Mouse (Mus musculus) neural tube, embryonic 13.5 days (tissue): ENCODE measurements around the gene Sowahc. TPM values are rescaled to one million over a fixed set of nuclear protein-coding genes. Genes with fewer than 3 reads are reported as not detected.

ENCODE experiments used
- ATAC-seq: fragments of 200-750 bp; cut with Nextera tagmentation; 2 replicates; pipeline ENCODE4 v1.8.0; 2017; ENCODE audit warnings: low read depth, mild to moderate bottlenecking, moderate TSS enrichment, moderate library complexity
- H3K27ac ChIP-seq: fragments of 300-500 bp; sonication (generic); replicated peaks from 2 replicates; pipeline ENCODE4 v1.5.1; 2015; ENCODE audit warnings: moderate library complexity, mild to moderate bottlenecking, inconsistent platforms
- H3K27me3 ChIP-seq: fragments of 300-500 bp; sonication (generic); 2 replicates; pipeline ENCODE4 v1.6.1; 2015; ENCODE audit warnings: mild to moderate bottlenecking, inconsistent platforms
- H3K36me3 ChIP-seq: fragments of 300-500 bp; sonication (generic); 2 replicates; pipeline ENCODE4 v1.6.1; 2015; ENCODE audit warnings: mild to moderate bottlenecking, inconsistent platforms
- H3K4me1 ChIP-seq: fragments of 300-500 bp; sonication (generic); replicated peaks from 2 replicates; pipeline ENCODE4 v1.6.1; 2015; ENCODE audit warnings: inconsistent platforms
- H3K4me2 ChIP-seq: fragments of 300-500 bp; sonication (generic); 2 replicates; pipeline ENCODE4 v1.6.1; 2015; ENCODE audit warnings: inconsistent platforms, mild to moderate bottlenecking, moderate library complexity
- H3K4me3 ChIP-seq: fragments of 300-500 bp; sonication (generic); 2 replicates; pipeline ENCODE4 v1.5.1; 2015; ENCODE audit warnings: mild to moderate bottlenecking, inconsistent platforms
- H3K9ac ChIP-seq: fragments of 300-500 bp; sonication (generic); 2 replicates; pipeline ENCODE4 v1.6.1; 2015; ENCODE audit warnings: moderate library complexity, mild to moderate bottlenecking, inconsistent platforms
- H3K9me3 ChIP-seq: fragments of 300-500 bp; sonication (generic); 2 replicates; pipeline ENCODE4 v1.6.1; 2016; ENCODE audit warnings: inconsistent platforms
- WGBS: fragments of 180-500 bp; shearing (Covaris S2); methylation state at CpG from one replicate; pipeline ENCODE4 v1.1.7; 2015; 5-methylcytosine and 5-hydroxymethylcytosine counted together
- polyA plus RNA-seq: library from polyadenylated mRNA; unstranded; fragments of >200 nt; fragmentation: Nextera tagmentation; extraction: Ambion mirVana; gene quantifications from 2 replicates; pipeline ENCODE4 v1.2.1, GENCODE M21; 2015

Sowahc gene
- polyA plus RNA-seq, result 15.2 and 15.8 TPM in 2 replicates

DNA sequence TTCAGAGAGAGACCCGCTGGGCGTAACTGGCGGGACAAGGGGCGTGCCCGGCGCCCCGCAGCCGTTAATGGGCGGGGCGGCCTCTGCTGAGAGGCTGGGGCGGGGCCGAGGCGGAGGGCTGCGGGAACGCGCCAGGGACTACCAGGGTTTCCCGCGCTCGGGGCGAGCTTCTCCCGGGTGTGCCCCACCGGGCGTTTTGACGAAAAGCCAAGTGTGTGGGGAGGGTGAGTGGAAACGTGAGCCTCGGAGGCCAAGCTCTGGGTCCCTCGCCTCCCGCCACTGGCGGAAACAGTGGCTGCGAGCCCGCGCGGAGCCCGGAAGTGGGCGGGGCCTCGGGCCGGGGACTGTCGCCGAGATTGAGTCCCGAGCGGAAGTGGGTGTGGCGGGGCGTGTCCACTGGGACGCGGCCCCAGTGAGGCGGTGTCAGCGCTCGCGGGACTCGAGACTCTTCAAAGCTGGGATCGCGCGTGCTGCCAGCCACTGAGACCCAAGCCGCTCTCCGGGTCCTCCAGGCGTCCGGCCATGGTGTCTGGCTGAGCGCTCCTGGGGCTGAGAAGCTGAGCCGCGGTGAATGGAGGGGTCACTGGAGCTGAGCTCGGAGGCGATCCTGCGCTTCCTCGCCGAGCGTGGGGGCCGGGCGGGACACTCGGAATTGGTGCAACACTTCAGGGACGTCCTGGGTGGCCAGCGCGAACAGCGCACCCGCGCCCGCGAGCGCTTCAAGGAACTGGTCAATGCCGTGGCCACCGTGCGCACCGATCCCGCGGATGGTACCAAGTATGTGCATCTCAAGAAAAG is at the start of gene Sowahc, which contains the start of gene Sept10:
Gene Sowahc (plus strand): TSS at position 481 of the 798 bp plus-strand sequence.
Gene Sept10 (minus strand): TSS at position 375 of the 798 bp plus-strand sequence.
- no peaks in the 10 kb centered on the region for H3K9me3 ChIP-seq
- peaks cover 41% of the 10 kb centered on the region for H3K4me1 ChIP-seq
- H3K27ac ChIP-seq, result peak within 1 kb of the TSS; percentile 96
- peak within 1 kb of the TSS; percentile 100 for H3K4me2 ChIP-seq
- no peaks in the 10 kb centered on the region for H3K36me3 ChIP-seq
- peak; percentile 97 for ATAC-seq
- WGBS, result under 1% methylated on average over 84 of the region's 84 CpGs
- H3K4me3 ChIP-seq, result peak within 1 kb of the TSS; percentile 86
- H3K27me3 ChIP-seq, result no peaks in the 10 kb centered on the region
- H3K9ac ChIP-seq, result peak within 1 kb of the TSS; percentile 92

DNA sequence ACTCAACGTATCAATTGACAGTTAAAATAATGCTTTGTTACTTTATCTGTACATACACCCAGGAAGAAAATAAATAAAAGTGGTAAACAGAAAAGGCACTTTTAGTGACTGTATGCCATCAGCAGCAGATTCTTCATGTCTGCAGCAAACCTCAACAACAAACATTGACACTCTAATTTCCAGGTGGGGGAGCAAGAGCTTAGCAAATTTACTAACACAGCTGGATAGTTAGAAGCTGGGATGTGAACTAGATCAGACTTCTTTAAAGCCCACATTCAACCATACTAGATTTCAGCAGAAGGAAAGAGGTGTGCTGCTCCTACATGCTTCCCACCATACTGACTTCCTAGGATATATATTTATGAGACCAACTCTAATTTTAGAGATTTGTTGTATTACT is 49.2 kb upstream of the Sowahc start:
- no peak overlapping the region for H3K9ac ChIP-seq
- H3K36me3 ChIP-seq, result peaks cover 22% of the 10 kb centered on the region; the same call in 1 of the 2 replicates
- H3K9me3 ChIP-seq, result no peaks in the 10 kb centered on the region
- 91% methylated on average over 1 of the region's 1 CpGs for WGBS
- H3K27me3 ChIP-seq, result no peaks in the 10 kb centered on the region
- ATAC-seq, result no peak
- no peak overlapping the region for H3K4me3 ChIP-seq
- no peaks in the 10 kb centered on the region for H3K4me1 ChIP-seq
- no peak overlapping the region for H3K27ac ChIP-seq
- H3K4me2 ChIP-seq, result no peak overlapping the region

DNA sequence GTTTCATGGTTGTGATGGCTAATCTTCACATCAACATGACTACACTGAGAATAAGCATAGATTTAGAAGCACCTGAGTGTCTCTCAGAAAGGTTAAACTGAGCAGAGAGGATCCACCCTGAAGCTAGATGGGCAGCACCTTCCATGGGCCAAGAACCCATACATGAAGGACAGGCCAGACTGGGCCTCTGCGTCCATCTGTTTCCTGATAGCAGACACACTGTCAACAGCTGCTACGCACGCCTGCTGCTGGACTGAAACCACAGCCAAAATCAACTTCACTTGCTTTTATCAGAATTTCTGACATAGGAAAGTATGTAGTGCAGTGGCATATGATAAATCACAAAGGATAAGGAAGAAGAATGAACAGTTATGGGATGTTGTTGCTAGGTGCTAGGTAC is 42.1 kb upstream of the Sowahc start:
- no peaks in the 10 kb centered on the region for H3K4me1 ChIP-seq
- no peak overlapping the region for H3K27ac ChIP-seq
- no peak overlapping the region for H3K4me2 ChIP-seq
- WGBS, result 83% methylated on average over 3 of the region's 3 CpGs
- no peak overlapping the region for H3K4me3 ChIP-seq
- no peaks in the 10 kb centered on the region for H3K9me3 ChIP-seq
- peaks cover 12% of the 10 kb centered on the region; the same call in 1 of the 2 replicates for H3K36me3 ChIP-seq
- no peaks in the 10 kb centered on the region for H3K27me3 ChIP-seq
- ATAC-seq, result no peak
- H3K9ac ChIP-seq, result no peak overlapping the region

DNA sequence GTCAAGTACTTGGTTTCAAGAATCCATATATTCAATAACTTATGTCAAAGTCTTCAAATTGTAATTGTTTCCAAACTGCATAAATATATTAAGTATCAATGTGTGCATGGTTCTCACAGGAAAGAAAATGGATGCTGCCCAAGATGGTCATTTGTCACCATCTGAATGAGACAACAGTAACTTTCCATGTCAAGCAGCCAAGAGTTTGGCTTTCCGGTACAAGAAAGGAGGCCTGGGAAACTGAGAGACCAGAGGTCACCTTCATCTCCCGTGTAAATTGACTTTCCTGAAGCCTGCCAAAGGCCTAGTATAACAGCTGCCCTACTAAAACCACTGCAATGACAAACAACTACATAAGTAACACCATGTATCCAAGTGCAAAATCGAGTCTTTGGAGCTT is 39.4 kb upstream of the Sowahc start:
- WGBS, result 76% methylated on average over 3 of the region's 3 CpGs
- H3K9ac ChIP-seq, result no peak overlapping the region
- H3K4me3 ChIP-seq, result no peak overlapping the region
- H3K9me3 ChIP-seq, result no peaks in the 10 kb centered on the region
- H3K4me2 ChIP-seq, result no peak overlapping the region
- H3K4me1 ChIP-seq, result no peaks in the 10 kb centered on the region
- H3K36me3 ChIP-seq, result 0 out of 2 replicates have a peak, but pooled peaks cover 9% of the 10 kb centered on the region
- H3K27ac ChIP-seq, result no peak overlapping the region
- no peak for ATAC-seq
- no peaks in the 10 kb centered on the region for H3K27me3 ChIP-seq

DNA sequence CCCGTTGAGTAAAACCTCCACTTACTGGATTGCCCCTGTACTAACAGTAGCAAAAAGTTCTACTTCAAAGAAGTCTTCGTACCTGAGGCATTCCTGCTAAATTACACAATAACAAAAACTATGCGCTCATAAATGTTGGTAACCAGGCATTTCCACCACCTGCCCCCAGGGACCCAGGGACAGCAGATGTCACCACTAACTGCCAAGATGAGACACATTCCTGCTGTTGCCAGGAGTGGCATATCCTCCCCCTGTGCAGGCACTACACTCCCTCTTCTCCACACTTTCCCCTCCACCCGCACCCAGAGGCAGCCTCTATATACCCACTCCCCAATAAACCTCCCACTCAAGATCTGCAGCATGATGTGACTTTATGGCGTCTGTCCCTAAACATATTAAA is 26.9 kb upstream of the Sowahc start:
- Histone ChIP-seq H3K27me3 (no peaks in the 10 kb centered on the region), H3K4me3 (no peak overlapping the region), H3K4me1 (peaks cover 16% of the 10 kb centered on the region), H3K9ac (no peak overlapping the region), H3K27ac (no peak overlapping the region), H3K36me3 (no peaks in the 10 kb centered on the region), H3K9me3 (no peaks in the 10 kb centered on the region), H3K4me2 (no peak overlapping the region)
- ATAC-seq, result no peak
- WGBS, result 63% methylated on average over 5 of the region's 5 CpGs

DNA sequence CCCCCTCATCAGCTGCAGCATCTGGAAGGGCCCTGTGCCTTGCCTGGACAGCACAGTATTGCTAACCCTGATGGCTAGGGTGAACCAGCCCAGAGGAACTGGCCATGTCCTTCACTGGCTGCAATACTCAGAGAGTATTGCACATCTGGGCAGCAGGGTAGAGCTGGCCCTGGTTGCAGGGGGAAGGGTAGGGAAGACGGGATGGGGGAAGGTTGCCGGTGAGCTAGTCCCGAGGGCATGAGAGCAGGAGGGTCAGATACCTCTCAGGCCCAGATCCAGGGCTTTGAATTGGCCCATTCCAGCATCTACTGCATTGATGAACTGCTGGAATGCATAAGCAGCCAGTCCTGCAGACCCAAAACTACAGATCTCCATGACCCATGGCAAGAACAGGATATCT is 25.0 kb upstream of the Sowahc start:
- Histone ChIP-seq H3K4me1 (peaks cover 16% of the 10 kb centered on the region), H3K9ac (no peak overlapping the region), H3K27me3 (no peaks in the 10 kb centered on the region), H3K4me2 (no peak overlapping the region), H3K36me3 (no peaks in the 10 kb centered on the region), H3K27ac (no peak overlapping the region), H3K9me3 (no peaks in the 10 kb centered on the region), H3K4me3 (no peak overlapping the region)
- ATAC-seq, result no peak
- 96% methylated on average over 3 of the region's 3 CpGs for WGBS

DNA sequence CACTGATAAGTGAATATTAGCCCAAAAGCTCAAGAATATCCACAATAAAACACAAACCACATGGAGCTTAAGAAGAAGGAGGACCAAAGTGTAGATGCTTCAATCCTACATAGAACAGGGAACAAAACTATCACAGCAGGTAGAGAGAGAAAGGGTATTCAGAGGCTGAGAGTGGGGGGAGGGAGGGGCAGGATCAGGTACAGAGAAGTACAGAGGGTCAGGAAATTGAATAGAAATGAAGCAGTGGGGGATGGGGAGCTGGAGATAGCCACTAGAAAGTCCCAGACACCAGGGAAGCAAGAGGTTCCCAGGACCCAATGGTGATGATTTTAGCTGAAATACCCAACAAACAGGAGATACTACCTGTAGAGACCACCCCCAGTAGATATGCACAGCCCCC is 21.7 kb upstream of the Sowahc start:
- no peak overlapping the region for H3K9ac ChIP-seq

DNA sequence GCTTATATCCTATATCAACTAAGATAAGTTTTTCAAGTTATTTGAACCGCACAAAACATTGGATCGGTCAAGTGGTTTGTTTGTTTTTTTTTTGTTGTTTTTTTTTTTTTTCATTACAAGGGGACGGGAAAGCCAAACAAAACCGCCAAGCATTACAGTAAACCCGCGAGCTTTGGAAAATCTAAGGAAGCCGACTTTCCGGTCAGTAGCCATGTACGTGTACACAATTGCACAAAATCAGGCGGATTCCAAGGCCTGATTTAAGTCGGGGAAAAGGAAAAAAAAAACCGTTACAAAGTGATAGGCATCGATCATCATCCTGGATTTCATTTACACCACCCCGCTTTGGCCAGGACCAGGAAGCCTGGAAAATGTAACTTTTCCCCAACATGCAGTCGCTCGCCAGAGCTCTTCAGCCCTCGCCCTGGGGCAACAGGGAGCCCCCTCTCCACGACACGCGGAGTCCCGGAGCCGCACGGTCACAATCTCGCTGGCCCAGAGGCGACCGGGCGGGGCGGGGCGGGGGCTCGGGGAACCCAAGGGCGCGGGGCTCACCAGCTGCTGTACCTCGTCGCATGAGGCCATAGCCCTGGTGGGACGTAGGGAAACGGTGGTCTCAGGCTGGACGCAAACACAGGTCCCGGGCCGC is 805 bp upstream of the Sowahc start:
- peak overlapping the region; percentile 92 for H3K9ac ChIP-seq
- ATAC-seq, result no peak
- no peaks in the 10 kb centered on the region for H3K27me3 ChIP-seq
- H3K4me1 ChIP-seq, result peaks cover 41% of the 10 kb centered on the region
- peak overlapping the region; percentile 100 for H3K4me2 ChIP-seq
- no peaks in the 10 kb centered on the region for H3K36me3 ChIP-seq
- H3K27ac ChIP-seq, result peak overlapping the region; percentile 96
- no peaks in the 10 kb centered on the region for H3K9me3 ChIP-seq
- peak overlapping the region; percentile 86 for H3K4me3 ChIP-seq
- 2% methylated on average over 39 of the region's 39 CpGs for WGBS

More for the DNA sequence above, 21.7 kb upstream of the Sowahc start:
- Histone ChIP-seq H3K4me2 (no peak overlapping the region), H3K27me3 (no peaks in the 10 kb centered on the region), H3K27ac (no peak overlapping the region), H3K4me3 (no peak overlapping the region), H3K36me3 (no peaks in the 10 kb centered on the region), H3K9me3 (no peaks in the 10 kb centered on the region), H3K4me1 (peaks cover 11% of the 10 kb centered on the region)
- ATAC-seq, result no peak

DNA sequence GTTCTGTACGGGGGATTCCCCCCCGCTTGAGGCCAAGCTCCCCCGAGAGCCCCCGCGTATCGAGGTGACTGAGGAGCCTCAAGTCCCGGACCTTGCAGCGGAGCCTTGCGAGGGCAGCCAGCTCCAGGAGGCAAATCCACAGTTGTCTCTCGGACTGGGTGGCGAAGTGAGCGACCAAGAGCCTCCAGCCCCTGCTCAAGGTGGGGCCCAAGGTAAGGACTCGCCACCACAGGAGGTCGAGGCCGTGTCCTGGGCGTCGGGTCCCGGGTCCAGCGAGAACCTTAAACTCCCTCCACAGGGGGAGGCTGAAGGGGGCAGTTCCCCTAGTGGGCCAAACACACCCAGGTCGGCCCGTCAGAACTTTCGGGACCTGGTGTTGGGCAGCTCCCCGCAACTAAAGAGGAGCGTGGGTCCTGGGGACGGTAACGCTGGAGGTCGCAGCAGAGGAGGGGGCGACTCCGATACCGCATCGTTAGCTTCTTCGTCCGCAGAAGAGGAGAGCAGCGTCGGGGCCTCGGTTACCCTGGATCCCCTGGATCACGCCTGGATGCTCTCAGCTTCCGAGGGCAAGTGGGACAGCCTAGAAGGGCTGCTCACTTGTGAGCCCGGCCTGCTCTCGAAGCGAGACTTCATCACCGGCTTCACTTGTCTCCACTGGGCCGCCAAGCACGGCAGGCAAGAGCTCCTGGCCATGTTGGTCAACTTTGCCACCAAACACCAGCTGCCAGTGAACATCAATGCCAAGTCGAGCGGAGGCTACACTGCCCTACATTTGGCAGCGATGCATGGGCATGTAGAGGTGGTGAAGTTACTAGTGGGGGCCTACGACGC is 733 bp downstream of the Sowahc start:
- peak overlapping the region; percentile 86 for H3K4me3 ChIP-seq
- H3K9ac ChIP-seq, result peak overlapping the region; percentile 92
- no peaks in the 10 kb centered on the region for H3K36me3 ChIP-seq
- WGBS, result 2% methylated on average over 48 of the region's 49 CpGs
- H3K27ac ChIP-seq, result peak overlapping the region; percentile 96
- no peaks in the 10 kb centered on the region for H3K9me3 ChIP-seq
- H3K4me1 ChIP-seq, result peaks cover 41% of the 10 kb centered on the region
- H3K27me3 ChIP-seq, result no peaks in the 10 kb centered on the region
- peak overlapping the region; percentile 100 for H3K4me2 ChIP-seq
- ATAC-seq, result peak; percentile 52; the same call in 1 of the 2 replicates

DNA sequence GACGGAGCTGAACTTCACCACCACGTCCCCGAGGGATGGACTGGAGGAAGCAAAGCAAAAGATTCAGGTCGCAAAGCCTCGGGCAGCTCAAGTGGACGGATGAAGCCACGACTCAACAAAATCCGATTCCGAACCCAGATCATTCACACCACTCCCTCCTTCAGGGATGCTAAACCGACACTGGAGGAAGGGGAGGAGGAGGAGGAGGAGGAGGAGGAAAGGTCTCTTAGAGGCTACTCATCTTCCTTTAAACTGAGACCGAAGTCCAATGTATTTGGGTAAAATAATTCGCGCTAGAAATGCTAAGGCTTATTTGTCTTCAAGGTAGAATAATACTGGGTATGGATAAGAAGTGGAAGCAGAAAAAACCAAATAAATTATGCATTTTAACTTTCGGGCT is 1.5 kb downstream of the Sowahc start:
- 44% methylated on average over 14 of the region's 14 CpGs for WGBS

DNA sequence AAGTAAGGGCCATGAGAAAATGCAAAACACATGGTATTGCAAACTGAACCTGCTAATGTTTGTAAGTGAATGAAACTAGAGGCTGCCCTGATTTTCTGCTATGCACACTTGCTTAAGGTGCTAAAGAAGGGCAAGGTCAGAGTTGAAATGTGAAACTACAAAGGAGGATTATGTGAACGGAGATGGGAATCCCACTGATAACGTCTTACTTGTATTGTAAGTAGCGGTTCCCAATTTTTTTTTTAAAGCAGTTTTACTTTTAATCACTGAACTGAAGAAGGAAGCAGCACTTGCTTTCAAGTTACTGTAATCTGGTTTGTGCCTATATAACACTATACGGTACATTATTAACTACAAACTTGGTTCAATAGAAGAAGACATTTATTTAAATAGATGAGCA is 2.1 kb downstream of the Sowahc start:
- Histone ChIP-seq H3K9ac (0 out of 2 replicates have a peak overlapping the region, but pooled peaks have one; percentile 6), H3K27ac (no peak overlapping the region), H3K4me3 (peak overlapping the region; percentile 86), H3K4me2 (peak overlapping the region; percentile 100), H3K27me3 (no peaks in the 10 kb centered on the region), H3K9me3 (no peaks in the 10 kb centered on the region), H3K4me1 (peaks cover 36% of the 10 kb centered on the region), H3K36me3 (no peaks in the 10 kb centered on the region)
- ATAC-seq, result no peak
- WGBS, result 83% methylated on average over 4 of the region's 4 CpGs

More for the DNA sequence above, 1.5 kb downstream of the Sowahc start:
- Histone ChIP-seq H3K36me3 (no peaks in the 10 kb centered on the region), H3K27ac (no peak overlapping the region), H3K4me3 (peak overlapping the region; percentile 86), H3K9me3 (no peaks in the 10 kb centered on the region), H3K4me1 (peaks cover 41% of the 10 kb centered on the region), H3K4me2 (peak overlapping the region; percentile 100), H3K9ac (peak overlapping the region; percentile 92), H3K27me3 (no peaks in the 10 kb centered on the region)
- ATAC-seq, result no peak
